Mouse (Mus musculus): ENCODE measurements at regions not wholly inside any gene's neighbourhood (a gene's known extent, or its start where the extent isn't known, plus 50 kb on each side); places are given as distances from the start of the nearest gene placed in this dataset.

DNA sequence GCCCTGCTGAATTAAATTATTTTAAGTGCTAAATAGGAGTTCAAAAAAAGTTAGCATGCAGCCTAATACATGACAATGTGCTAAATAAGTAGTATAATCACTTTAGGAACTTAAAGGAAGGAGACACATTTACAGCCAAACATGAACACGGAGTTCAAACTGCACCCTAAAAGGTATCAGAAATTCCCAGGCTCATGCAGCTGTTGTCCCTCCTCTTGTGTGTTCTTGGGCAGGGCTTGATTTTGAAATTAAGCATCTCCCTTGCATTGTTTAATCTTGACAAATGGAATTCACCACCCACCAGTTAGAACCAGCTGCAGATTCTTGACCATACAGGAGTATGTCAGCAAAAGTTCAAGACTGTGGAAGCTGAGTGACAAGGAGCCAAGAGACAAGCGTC lies 137.3 kb upstream of the Kirrel3 start:
- Histone ChIP-seq H3K9me3 (ENCODE audit: control insufficient read depth, low read length) (no peaks in the 10 kb centered on the region), H3K36me3 (ENCODE audit: control insufficient read depth, insufficient read depth, low read length) (no peaks in the 10 kb centered on the region), H3K27me3 (ENCODE audit: control insufficient read depth, insufficient read depth, low read length) (no peaks in the 10 kb centered on the region), H3K27ac (ENCODE audit: low read depth, low read length) (no peak overlapping the region), H3K4me2 (ENCODE audit: low read depth, low read length, severe bottlenecking) (no peak overlapping the region), H3K9ac (ENCODE audit: low read length) (no peak overlapping the region), H3K4me3 (ENCODE audit: low read depth, low read length) (no peak overlapping the region), H3K4me1 (replicated peaks; ENCODE audit: control insufficient read depth, insufficient read depth, low read length) (no peaks in the 10 kb centered on the region)
- no peak for DNase-seq (ENCODE audit: low spot score)
- 79% methylated on average over 2 of the region's 2 CpGs for WGBS
- ATAC-seq (replicated peaks; ENCODE audit: low FRiP score) = no peak

DNA sequence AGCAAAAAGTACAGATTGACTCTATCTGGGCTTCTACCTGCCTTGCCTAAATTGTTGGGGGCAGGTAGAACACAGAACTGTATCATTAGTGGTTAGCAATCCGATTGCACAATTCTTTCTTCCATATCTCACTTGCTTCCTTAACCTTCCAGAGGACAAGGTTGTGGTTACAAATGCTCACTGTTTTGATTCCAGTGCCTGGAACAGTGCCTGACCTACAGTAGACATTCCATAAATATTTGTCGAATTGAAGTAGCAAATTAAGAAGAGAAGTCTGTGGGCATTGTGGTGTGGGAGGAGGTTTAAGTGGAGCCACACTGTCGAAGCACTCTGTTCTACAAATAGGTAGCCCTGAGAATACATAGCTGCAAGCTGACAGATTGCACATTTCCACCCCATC lies 135.7 kb upstream of the Kirrel3 start:
- Histone ChIP-seq H3K27ac (ENCODE audit: low read depth, low read length) (no peak overlapping the region), H3K27me3 (ENCODE audit: control insufficient read depth, insufficient read depth, low read length) (no peaks in the 10 kb centered on the region), H3K4me2 (ENCODE audit: low read depth, low read length, severe bottlenecking) (no peak overlapping the region), H3K9ac (ENCODE audit: low read length) (no peak overlapping the region), H3K4me3 (ENCODE audit: low read depth, low read length) (no peak overlapping the region), H3K9me3 (ENCODE audit: control insufficient read depth, low read length) (no peaks in the 10 kb centered on the region), H3K36me3 (ENCODE audit: control insufficient read depth, insufficient read depth, low read length) (no peaks in the 10 kb centered on the region), H3K4me1 (replicated peaks; ENCODE audit: control insufficient read depth, insufficient read depth, low read length) (no peaks in the 10 kb centered on the region)
- WGBS = 93% methylated on average over 3 of the region's 3 CpGs
- no peak for DNase-seq (ENCODE audit: low spot score)
- ATAC-seq (replicated peaks; ENCODE audit: low FRiP score) = no peak

DNA sequence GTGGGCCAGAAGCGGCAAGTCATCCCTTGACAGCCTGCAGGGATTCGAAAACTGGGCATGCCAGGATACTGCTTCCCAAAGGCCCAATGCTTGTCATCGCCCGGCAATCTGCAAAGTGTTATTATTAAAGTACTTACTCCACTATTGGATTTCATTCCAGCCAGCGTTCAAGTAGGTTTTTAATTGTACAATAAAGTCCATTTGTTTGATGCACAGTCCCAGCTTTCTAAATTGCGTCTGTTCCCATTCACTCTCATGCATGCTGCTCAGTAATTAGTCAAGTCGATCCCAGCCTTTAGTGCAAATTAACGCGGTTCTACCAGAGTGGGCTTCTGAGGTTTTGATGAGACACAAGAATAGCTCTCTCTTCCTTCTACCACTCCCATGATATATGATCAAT lies 131.9 kb upstream of the Kirrel3 start:
- ATAC-seq (replicated peaks; ENCODE audit: low FRiP score) = no peak
- no peak for DNase-seq (ENCODE audit: low spot score)
- WGBS = 62% methylated on average over 9 of the region's 9 CpGs
- Histone ChIP-seq H3K4me1 (replicated peaks; ENCODE audit: control insufficient read depth, insufficient read depth, low read length) (no peaks in the 10 kb centered on the region), H3K9ac (ENCODE audit: low read length) (no peak overlapping the region), H3K36me3 (ENCODE audit: control insufficient read depth, insufficient read depth, low read length) (no peaks in the 10 kb centered on the region), H3K27ac (ENCODE audit: low read depth, low read length) (no peak overlapping the region), H3K9me3 (ENCODE audit: control insufficient read depth, low read length) (no peaks in the 10 kb centered on the region), H3K4me3 (ENCODE audit: low read depth, low read length) (no peak overlapping the region), H3K27me3 (ENCODE audit: control insufficient read depth, insufficient read depth, low read length) (no peaks in the 10 kb centered on the region), H3K4me2 (ENCODE audit: low read depth, low read length, severe bottlenecking) (no peak overlapping the region)

DNA sequence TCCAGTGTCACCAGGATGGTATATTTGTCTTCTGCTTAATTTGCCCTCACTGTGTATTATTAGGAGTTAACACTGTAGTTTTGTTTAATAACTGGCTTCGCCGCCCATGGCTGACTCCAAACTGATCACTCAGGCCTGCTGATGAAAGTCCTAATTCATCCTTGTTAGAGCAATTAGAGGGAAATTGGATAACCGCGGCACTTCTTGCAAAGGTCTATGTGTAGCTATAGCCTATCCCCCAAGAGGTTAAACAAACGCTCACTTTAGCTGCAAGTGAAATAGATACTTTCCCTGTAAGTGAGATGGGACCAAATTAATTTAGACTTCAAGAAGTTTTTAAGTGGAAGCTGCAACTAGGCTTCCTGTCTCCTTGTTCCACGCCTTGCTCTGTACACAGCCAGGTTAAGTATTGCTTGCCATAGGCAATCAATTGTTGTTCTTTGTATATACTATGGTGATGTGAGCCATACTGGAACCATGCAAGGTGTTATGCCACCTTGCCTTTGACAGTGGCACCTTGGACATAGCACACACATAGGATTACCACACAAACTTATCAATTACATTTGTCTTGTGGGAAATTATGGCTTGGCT lies 130.9 kb upstream of the Kirrel3 start:
- Histone ChIP-seq H3K36me3 (ENCODE audit: control insufficient read depth, insufficient read depth, low read length) (no peaks in the 10 kb centered on the region), H3K4me2 (ENCODE audit: low read depth, low read length, severe bottlenecking) (no peak overlapping the region), H3K27ac (ENCODE audit: low read depth, low read length) (no peak overlapping the region), H3K4me3 (ENCODE audit: low read depth, low read length) (no peak overlapping the region), H3K27me3 (ENCODE audit: control insufficient read depth, insufficient read depth, low read length) (no peaks in the 10 kb centered on the region), H3K9ac (ENCODE audit: low read length) (no peak overlapping the region), H3K4me1 (replicated peaks; ENCODE audit: control insufficient read depth, insufficient read depth, low read length) (no peaks in the 10 kb centered on the region), H3K9me3 (ENCODE audit: control insufficient read depth, low read length) (no peaks in the 10 kb centered on the region)
- DNase-seq (ENCODE audit: low spot score) (no peak), ATAC-seq (replicated peaks; ENCODE audit: low FRiP score) (no peak)
- WGBS = 71% methylated on average over 6 of the region's 6 CpGs

DNA sequence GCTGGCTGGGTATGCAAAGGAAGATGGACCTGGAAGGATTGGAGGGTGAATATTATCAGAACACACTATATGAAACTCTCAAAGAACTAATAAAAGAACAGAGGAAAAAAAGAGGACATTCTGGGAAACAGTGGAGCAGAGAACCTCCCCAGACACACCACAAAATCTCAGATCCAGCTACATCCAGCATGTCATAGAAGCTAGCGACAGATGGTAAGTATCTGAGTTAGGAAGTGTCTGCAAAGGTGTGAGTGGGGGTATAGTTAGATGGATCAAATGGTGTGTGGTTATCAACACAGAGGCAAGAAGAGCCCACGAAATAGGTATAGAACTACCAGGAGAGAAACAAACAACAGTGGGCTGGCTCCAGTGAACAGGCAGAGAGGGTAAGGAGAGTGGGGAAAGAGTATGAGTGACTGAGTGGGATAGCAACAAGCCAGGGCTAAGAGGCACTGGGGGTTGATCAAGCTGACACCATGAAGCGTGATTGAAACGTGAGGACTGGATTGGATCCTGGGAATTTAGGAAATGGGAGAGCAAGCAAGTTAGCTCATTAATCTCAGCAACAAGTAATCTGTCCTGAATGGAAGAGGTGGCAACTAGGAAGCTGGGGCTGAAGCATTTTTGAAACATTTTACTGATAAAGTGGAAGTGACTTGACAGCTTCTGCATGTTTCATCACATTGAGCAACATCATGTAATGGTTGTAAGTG lies 114.9 kb upstream of the Kirrel3 start:
- ATAC-seq (replicated peaks; ENCODE audit: low FRiP score) (no peak), DNase-seq (ENCODE audit: low spot score) (no peak)
- 91% methylated on average over 4 of the region's 4 CpGs for WGBS
- Histone ChIP-seq H3K4me3 (ENCODE audit: low read depth, low read length) (no peak overlapping the region), H3K4me2 (ENCODE audit: low read depth, low read length, severe bottlenecking) (no peak overlapping the region), H3K27me3 (ENCODE audit: control insufficient read depth, insufficient read depth, low read length) (no peaks in the 10 kb centered on the region), H3K9ac (ENCODE audit: low read length) (no peak overlapping the region), H3K36me3 (ENCODE audit: control insufficient read depth, insufficient read depth, low read length) (no peaks in the 10 kb centered on the region), H3K27ac (ENCODE audit: low read depth, low read length) (no peak overlapping the region), H3K9me3 (ENCODE audit: control insufficient read depth, low read length) (no peaks in the 10 kb centered on the region), H3K4me1 (replicated peaks; ENCODE audit: control insufficient read depth, insufficient read depth, low read length) (no peaks in the 10 kb centered on the region)

DNA sequence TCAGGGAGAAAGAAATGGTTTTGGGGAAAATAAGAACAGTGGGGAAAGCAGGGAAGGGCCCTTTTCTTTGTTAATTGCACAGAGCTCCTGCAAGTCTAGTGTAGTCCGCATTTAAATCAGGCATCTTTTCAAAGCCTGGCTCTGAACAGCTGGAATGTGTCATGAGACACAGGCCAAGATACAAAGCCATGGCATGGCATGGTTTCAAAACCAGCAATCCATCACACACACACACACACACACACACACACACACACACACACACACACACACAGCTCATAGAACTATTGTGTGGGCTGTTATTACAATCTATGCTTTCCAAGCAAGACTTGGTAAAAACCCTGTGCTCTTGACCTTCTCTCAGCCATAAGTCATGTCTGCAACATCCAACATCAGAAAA lies 110.5 kb upstream of the Kirrel3 start:
- H3K4me1 ChIP-seq (replicated peaks; ENCODE audit: control insufficient read depth, insufficient read depth, low read length) = no peaks in the 10 kb centered on the region
- no peaks in the 10 kb centered on the region for H3K36me3 ChIP-seq (ENCODE audit: control insufficient read depth, insufficient read depth, low read length)
- H3K9me3 ChIP-seq (ENCODE audit: control insufficient read depth, low read length) = no peaks in the 10 kb centered on the region
- no peak overlapping the region for H3K4me3 ChIP-seq (ENCODE audit: low read depth, low read length)
- DNase-seq (ENCODE audit: low spot score) = no peak
- no peaks in the 10 kb centered on the region for H3K27me3 ChIP-seq (ENCODE audit: control insufficient read depth, insufficient read depth, low read length)
- WGBS = 54% methylated on average over 1 of the region's 1 CpGs
- no peak overlapping the region for H3K27ac ChIP-seq (ENCODE audit: low read depth, low read length)
- peak; percentile 67 for ATAC-seq (replicated peaks; ENCODE audit: low FRiP score)
- H3K4me2 ChIP-seq (ENCODE audit: low read depth, low read length, severe bottlenecking) = no peak overlapping the region
- no peak overlapping the region for H3K9ac ChIP-seq (ENCODE audit: low read length)

DNA sequence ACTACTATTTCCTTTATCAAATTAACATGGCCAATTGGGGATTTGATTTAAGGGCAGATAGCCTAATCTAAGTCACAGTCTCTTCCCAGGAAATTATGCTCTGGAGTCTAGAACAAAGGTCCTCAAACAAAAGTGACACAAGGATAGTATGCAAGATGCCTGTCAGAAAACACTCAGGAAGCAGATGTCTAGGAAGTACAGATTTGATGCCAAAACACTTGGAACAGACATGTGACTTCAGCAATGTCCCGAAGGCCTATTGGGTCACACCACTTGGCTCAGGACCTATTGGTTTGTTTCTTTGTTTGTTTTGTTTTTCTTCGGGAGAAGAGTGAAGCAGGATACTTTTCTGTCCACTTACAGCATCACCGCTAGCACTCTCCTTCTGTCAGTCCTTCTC lies 105.7 kb upstream of the Kirrel3 start:
- Histone ChIP-seq H3K36me3 (ENCODE audit: control insufficient read depth, insufficient read depth, low read length) (no peaks in the 10 kb centered on the region), H3K4me3 (ENCODE audit: low read depth, low read length) (no peak overlapping the region), H3K27ac (ENCODE audit: low read depth, low read length) (no peak overlapping the region), H3K9ac (ENCODE audit: low read length) (no peak overlapping the region), H3K4me2 (ENCODE audit: low read depth, low read length, severe bottlenecking) (no peak overlapping the region), H3K9me3 (ENCODE audit: control insufficient read depth, low read length) (no peaks in the 10 kb centered on the region), H3K27me3 (ENCODE audit: control insufficient read depth, insufficient read depth, low read length) (no peaks in the 10 kb centered on the region), H3K4me1 (replicated peaks; ENCODE audit: control insufficient read depth, insufficient read depth, low read length) (0 out of 2 replicates have a peak, but pooled peaks cover 2% of the 10 kb centered on the region)
- DNase-seq (ENCODE audit: low spot score) = no peak
- 94% methylated on average over 3 of the region's 3 CpGs for WGBS
- no peak for ATAC-seq (replicated peaks; ENCODE audit: low FRiP score)

DNA sequence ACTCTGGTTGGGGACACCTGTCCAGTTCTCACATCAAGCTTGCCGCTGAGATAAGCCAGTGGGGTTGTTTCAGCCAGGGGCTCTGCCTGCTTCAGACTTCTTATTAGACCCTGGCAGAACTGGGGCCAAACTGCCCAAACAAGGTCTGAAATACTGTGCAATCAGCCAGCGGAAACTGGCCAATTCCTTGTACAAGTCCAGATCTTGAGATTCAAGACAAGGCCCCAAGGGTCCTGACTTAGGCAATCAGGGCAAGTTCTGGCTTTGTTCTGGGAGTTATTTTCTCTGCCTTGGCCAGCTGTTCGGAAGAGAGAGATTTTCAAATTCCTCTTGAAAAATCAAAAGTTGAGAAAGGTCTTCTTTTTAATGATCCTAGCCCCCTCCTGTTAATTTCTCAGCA lies 104.1 kb upstream of the Kirrel3 start:
- DNase-seq (ENCODE audit: low spot score) = no peak
- H3K27me3 ChIP-seq (ENCODE audit: control insufficient read depth, insufficient read depth, low read length) = no peaks in the 10 kb centered on the region
- no peak for ATAC-seq (replicated peaks; ENCODE audit: low FRiP score)
- H3K4me1 ChIP-seq (replicated peaks; ENCODE audit: control insufficient read depth, insufficient read depth, low read length) = 0 out of 2 replicates have a peak, but pooled peaks cover 2% of the 10 kb centered on the region
- no peak overlapping the region for H3K4me3 ChIP-seq (ENCODE audit: low read depth, low read length)
- no peak overlapping the region for H3K4me2 ChIP-seq (ENCODE audit: low read depth, low read length, severe bottlenecking)
- 85% methylated on average over 3 of the region's 3 CpGs for WGBS
- H3K9ac ChIP-seq (ENCODE audit: low read length) = no peak overlapping the region
- no peaks in the 10 kb centered on the region for H3K36me3 ChIP-seq (ENCODE audit: control insufficient read depth, insufficient read depth, low read length)
- H3K27ac ChIP-seq (ENCODE audit: low read depth, low read length) = no peak overlapping the region
- no peaks in the 10 kb centered on the region for H3K9me3 ChIP-seq (ENCODE audit: control insufficient read depth, low read length)

DNA sequence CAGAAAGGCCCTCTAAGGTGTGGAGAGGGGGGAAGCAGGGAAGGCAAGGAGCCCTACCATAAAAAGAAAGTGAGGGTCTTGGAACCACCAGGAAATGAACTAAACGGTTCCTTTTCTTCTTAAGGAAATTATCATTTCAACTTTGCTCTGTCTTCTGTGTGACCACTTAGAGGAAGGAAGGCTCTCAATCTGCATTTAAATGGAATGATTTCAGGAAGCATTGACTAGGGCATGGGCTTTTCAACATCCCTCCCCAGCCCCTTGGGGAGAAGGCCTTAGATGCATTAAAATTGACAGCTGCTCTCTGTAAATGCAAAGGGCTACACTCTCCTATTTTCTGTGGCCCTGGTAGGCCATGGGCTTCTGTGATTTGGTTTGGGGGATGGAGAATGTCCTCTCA lies 103.5 kb upstream of the Kirrel3 start:
- 19% methylated on average over 1 of the region's 1 CpGs for WGBS

More for the DNA sequence above, 103.5 kb upstream of the Kirrel3 start:
- Histone ChIP-seq H3K36me3 (ENCODE audit: control insufficient read depth, insufficient read depth, low read length) (no peaks in the 10 kb centered on the region), H3K27me3 (ENCODE audit: control insufficient read depth, insufficient read depth, low read length) (no peaks in the 10 kb centered on the region), H3K4me3 (ENCODE audit: low read depth, low read length) (no peak overlapping the region), H3K9me3 (ENCODE audit: control insufficient read depth, low read length) (no peaks in the 10 kb centered on the region), H3K4me2 (ENCODE audit: low read depth, low read length, severe bottlenecking) (no peak overlapping the region), H3K27ac (ENCODE audit: low read depth, low read length) (no peak overlapping the region), H3K9ac (ENCODE audit: low read length) (no peak overlapping the region), H3K4me1 (replicated peaks; ENCODE audit: control insufficient read depth, insufficient read depth, low read length) (0 out of 2 replicates have a peak, but pooled peaks cover 2% of the 10 kb centered on the region)
- DNase-seq (ENCODE audit: low spot score) (no peak), ATAC-seq (replicated peaks; ENCODE audit: low FRiP score) (no peak)

Measured in forebrain, embryonic 11.5 days (tissue).